Mouse (Mus musculus) embryo, embryonic 9.5 days (tissue): ENCODE measurements around the gene Olfr920.

Experiments
- DNase-seq: peaks from one replicate; pipeline ENCODE4 v3.0.0-alpha.2; 2017; ENCODE audit errors: extremely low spot score

Gene Olfr920

GRCm38 (mm10) chr9:38751999-38752398 lies at the start of gene Olfr920:
Gene Olfr920, plus strand, starts transcription at chr9:38752299.
- DNase-seq = no peak

GRCm38 (mm10) chr9:38718102-38718501 lies 34.0 kb upstream of the Olfr920 start, which contains the start of gene Vwa5a:
Gene Vwa5a, plus strand, starts transcription at chr9:38718268.
- peak; percentile 10 for DNase-seq

DNA sequence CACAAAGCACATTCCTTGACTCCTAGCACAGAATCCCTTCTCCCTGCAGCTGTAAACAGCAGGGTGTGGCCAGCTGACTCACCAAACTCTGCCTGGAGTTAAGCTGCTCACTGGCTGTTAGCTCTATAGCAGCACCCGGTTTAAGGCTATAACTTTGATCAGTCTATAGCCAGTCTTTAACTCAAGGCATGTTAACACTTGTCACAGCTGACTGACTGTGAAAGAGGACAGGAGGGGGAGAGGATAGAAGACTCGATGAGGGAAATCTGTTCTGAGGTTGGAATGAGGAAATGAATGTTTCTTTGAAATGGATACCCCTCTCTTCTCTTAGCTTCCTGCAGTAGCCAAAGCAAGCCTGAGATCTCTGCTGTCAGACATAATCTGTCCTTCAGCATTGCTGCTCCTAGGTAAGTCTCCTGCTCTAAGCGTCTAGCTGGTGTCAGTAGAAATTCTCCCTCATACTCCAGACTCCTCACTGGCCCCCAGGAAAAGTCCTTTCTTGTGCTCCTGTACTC lies 33.1 kb upstream of the Olfr920 start:
- DNase-seq = peak; percentile 14

- no peak for DNase-seq
These were observed 28.1 kb upstream of the Olfr920 start for GRCm38 (mm10) chr9:38724044-38724443.

DNA sequence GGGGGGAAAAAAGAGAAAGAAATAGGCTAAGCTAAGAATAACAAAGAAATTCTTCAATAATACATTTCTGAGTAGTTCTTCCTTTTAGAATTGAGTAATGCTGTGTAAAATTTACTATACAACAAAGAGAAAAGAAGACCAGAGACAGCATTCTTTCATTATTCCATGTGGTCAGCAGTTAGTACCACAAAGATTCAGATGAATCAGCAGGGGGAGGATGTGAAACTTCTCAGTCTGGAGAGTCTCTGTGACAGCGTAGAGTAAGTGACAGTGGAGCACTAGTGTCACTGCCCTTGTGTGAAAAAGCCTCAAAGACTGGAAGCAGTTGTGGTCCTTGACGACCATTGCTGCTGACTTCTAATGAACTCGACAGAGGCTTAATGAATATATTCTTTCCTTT lies 23.9 kb upstream of the Olfr920 start:
- no peak for DNase-seq

DNA sequence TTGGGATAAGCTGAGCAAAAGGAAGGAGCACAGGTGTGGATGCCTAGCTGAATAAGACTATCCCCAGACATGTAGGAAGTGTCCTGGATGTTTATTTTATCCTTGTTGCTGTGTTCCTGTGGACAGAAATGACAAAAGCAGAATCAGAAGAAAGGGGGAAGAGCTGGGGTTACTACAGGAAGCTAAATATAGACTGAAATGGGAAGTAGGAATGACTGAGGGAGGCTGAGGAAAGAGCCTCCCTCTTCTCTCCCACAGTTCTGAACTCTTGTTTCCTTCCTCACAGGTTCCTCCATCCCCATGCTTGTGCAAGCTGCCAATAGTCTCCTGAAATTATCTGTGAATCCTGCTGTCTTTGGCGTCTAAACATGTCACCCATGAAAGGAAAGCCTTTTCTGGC lies 10.7 kb upstream of the Olfr920 start:
- DNase-seq = no peak

DNA sequence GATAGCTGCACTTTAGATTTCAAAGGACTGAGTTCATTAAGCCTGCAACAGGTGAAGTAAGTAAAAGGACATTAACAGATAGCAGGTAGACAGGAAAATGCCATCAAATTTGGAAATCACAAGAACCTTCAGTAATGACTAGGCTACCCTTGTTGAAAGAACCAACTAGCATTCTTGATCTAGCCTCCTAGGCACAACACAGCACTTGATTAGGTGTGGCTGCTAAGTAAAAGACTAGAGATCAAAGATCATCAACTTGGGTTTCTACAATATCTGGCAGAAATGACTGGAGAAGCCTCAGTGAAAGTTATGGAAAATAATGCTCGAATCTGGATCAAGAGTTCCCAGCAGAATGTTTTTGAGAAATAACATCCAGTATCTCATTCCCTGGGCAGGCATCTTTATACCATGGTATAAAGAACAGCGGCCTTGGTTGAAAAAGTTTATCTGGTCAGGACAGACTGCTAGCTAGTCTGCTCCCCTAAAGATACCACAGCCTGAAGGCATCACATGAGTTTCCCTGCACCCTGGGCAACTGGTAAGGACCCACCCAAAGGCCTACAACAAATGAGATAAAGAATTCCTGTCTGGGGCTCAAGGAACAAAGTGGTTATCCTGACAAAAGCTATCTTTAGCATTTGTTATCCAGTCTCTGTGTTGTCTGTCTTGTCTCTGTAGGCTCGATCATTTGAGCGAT lies 7.3 kb upstream of the Olfr920 start:
- DNase-seq = no peak

- no peak for DNase-seq
These were observed 20.7 kb downstream of the Olfr920 start, which contains the start of gene Olfr921 for GRCm38 (mm10) chr9:38772768-38773167. Gene Olfr921, plus strand, starts transcription at chr9:38773068.

GRCm38 (mm10) chr9:38792689-38793088 lies 40.6 kb downstream of the Olfr920 start:
- no peak for DNase-seq

DNA sequence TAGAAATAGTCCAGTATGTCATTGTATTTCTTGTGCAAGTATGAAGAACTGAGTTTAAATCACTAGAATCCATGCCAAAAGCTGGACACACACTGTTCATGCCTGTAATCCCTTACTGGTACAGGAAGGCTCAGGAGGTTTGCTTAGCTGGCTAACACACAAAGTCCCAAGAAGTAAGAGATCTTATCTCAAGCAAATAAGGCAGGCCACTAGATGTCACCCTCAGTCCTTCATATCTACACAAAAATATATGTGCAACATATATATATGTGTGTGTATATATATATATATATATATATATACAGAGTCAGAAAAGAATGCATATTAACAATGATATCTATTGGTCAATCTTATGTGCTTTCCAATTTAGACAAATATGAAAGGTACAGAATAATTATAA lies 53.6 kb downstream of the Olfr920 start:
- no peak for DNase-seq
